Mouse (Mus musculus): ENCODE data around the gene Ubqln4.

- no peak for TF ChIP-seq CTCF (conservative IDR thresholded peaks at IDR 0.05; ENCODE audit: low read length)
- no peak for TF ChIP-seq POU5F1 (IDR thresholded peaks at IDR 0.05; ENCODE audit: borderline replicate concordance, low read length)
- no peak for TF ChIP-seq NANOG (IDR thresholded peaks at IDR 0.05; ENCODE audit: borderline replicate concordance, low read length)
Observed at GRCm38 (mm10) chr3:88512896-88513545, 40.5 kb upstream of the Ubqln4 start.

All from E14TG2a.4 (cell line).